Mouse (Mus musculus): ENCODE results near the gene Cbfa2t2.

Gene Cbfa2t2

GRCm38 (mm10) chr2:154568329-154569070, 132.2 kb downstream of the Cbfa2t2 start:
- no peak for DNase-seq (ENCODE audit: low read depth, low spot score)

GRCm38 (mm10) chr2:154569071-154569748, 132.9 kb downstream of the Cbfa2t2 start:
- DNase-seq (ENCODE audit: low read depth, low spot score) = no peak

DNA sequence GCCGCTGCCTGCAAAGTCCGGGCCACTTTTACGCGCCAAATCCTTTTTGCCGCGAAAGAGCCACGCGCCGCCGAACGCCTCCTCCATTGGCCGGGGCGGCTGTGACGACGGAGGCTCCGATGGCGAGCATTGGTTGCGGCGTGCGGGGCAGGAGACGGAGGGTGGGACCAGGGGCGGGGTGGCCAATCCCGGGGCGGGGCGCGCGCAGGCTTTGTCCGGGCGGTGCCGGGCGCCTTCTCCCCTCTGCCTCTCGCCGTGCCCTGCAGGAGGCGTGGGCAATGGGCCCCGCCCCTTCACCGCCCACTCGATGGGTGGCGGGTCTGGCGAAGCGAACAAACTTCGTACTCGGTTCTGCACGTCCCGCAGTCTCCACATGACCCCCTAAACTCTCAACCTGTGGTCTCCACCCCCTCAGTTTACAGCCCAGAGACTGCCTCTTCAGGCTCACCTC, 133.6 kb downstream of the Cbfa2t2 start, which contains the start of gene E2f1:
Gene E2f1, minus strand, starts transcription at position 57 of the 451 bp plus-strand sequence.
- DNase-seq (ENCODE audit: low read depth, low spot score) = peak; percentile 73

DNA sequence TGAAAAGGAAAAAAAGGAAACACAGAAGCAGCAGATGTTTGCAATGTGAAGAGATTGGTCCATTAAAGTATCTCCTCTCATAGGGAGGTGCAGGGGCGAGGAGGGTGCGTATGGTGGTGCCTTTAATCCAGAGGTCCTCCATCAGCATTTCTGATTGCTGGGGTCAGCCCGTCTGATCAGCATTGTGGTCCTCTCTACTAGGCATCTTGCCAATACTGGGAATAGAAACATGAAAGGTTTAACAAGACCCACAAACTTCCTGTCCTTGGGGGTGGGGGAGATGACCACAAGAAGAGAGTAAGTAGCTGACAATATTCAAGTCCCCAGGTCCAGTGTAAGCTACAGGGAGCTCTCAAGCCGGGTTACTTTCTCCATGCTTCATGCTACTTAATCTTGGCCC, 134.4 kb downstream of the Cbfa2t2 start:
- DNase-seq (ENCODE audit: low read depth, low spot score) = no peak

GRCm38 (mm10) chr2:154571266-154571665, 135.0 kb downstream of the Cbfa2t2 start:
- no peak for DNase-seq (ENCODE audit: low read depth, low spot score)

DNA sequence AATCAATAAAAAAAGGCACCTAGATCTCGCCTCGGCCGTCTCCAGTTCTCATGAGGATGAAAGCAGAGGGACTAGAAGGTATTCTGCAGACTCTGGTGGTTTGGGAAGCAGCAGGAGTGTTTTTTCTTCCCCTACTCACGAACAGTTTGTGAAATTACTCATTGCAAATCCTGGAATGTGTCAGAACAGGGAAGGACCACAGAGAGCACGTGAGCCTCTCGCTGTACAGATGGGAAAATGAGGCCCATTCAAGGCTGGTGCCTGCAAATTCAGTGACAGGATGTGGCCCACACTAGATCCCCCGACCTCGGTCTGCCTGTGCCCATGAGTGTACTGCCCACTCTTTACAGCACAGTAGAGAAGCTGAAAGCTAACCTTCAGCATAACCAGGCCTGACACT, 135.7 kb downstream of the Cbfa2t2 start:
- DNase-seq (ENCODE audit: low read depth, low spot score) = no peak

DNA sequence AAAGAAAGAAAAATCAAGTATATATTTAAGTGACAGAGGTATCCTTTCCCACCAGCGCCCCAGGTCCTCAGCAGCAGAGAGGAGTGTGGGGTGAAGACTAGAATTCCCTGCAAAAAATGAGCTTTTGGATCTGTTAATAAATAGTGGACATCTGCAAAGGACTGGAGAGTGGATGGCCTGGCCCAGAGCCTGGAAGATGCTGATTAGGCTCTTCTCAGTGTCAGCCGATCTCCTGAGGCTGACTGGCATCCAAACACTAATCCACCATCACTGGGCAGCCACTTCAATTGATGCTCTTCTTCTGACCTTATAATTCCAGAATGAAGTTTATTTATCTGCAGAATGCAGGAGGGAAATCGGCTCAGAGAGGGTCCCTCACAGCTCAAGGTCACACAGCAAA, 136.7 kb downstream of the Cbfa2t2 start:
- DNase-seq (ENCODE audit: low read depth, low spot score) = no peak

DNA sequence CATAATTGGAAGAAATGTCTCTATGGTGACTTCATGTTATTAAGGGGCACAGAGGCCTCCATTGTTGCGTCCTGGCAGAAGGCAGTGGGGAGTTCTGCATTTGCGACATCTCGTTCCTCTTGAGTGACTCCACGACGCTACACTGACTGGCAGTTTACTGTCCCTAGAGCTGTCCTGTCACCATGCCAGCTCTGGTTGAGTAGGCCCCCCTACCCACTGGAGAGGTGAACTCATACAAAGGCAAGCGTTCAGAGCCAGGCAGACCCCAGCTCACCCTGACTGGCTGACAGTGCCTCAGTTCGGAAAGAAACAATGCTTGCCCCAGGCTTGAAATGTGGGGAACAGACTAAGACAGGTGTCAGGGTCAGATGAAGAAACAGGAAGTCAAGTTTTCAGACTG, 138.0 kb downstream of the Cbfa2t2 start:
- no peak for DNase-seq (ENCODE audit: low read depth, low spot score)

DNA sequence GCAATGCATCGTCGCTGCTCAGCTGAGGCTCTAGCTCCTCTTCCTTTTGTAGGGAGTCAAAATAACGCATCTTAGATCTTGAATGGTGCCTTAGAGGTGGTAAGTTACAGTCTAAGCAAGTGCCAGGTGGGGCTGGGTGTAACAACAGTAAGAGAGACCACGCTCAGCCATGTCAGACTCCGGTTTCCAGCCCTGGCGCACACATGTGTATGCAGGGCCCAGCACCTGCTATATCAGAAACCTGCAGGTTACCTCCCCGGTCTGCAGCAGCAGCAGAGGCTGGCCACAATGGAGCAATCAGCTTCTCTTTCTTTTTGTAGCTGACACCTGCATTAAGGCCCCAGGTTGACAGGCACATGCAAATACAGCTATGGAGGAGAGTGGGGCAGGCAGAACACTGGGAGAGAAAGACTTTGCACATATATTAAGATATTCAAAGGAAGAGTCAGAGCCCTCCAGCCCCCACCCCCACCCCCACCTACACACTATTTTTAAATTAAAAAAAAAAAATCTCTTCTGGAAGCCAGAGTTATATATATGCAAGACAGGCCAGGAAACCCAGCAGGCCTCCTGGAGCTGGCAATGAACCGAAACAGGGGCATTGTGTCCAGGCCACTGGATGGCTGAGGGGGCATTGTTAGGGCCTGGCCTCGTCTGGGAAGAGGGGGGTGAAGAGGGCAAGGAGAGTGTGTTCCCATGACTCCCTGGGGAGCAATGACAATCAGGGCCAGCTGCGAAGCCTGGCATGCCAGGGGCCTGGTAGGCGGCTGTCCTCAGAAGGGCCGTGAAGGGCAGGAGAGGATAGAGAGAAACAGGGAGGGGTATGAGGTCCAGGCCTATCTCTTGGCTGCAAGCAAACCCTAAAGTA, 140.8 kb downstream of the Cbfa2t2 start:
- no peak for DNase-seq (ENCODE audit: low read depth, low spot score)

DNA sequence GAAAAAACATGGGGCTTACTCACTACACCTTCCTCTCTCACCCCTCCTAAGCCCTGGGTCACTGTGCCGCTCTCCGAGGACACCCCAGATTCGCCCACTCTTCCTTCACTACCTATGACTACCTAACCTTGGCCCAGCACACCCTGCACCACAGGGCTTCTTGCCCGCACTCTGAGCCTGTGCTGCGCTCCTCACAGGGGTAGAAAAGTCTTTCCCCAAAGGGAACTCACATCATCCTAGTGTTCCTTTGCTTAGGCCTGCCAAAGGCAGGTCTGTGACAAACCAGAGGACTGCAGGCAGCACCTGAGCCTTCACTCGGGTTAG, 141.4 kb downstream of the Cbfa2t2 start:
- DNase-seq (ENCODE audit: low read depth, low spot score) = no peak

GRCm38 (mm10) chr2:154580586-154580985, 144.3 kb downstream of the Cbfa2t2 start:
- no peak for DNase-seq (ENCODE audit: low read depth, low spot score)

GRCm38 (mm10) chr2:154581421-154581820, 145.1 kb downstream of the Cbfa2t2 start:
- DNase-seq (ENCODE audit: low read depth, low spot score) = no peak

- DNase-seq (ENCODE audit: low read depth, low spot score) = no peak
Observed at GRCm38 (mm10) chr2:154583906-154584872, 147.9 kb downstream of the Cbfa2t2 start.

GRCm38 (mm10) chr2:154584931-154585601, 148.8 kb downstream of the Cbfa2t2 start:
- DNase-seq (ENCODE audit: low read depth, low spot score) = no peak

GRCm38 (mm10) chr2:154586405-154586804, 150.1 kb downstream of the Cbfa2t2 start:
- DNase-seq (ENCODE audit: low read depth, low spot score) = no peak

All from retina, adult 2 months (tissue).